Mouse (Mus musculus): Measurements from ENCODE around the gene Rbfox2. TPM values are rescaled to one million over a fixed set of nuclear protein-coding genes. Genes with fewer than 3 reads are reported as not detected.

The Rbfox2 gene
- total RNA-seq, 2 experiments from 2014 or later: 219 to 240 TPM

DNA sequence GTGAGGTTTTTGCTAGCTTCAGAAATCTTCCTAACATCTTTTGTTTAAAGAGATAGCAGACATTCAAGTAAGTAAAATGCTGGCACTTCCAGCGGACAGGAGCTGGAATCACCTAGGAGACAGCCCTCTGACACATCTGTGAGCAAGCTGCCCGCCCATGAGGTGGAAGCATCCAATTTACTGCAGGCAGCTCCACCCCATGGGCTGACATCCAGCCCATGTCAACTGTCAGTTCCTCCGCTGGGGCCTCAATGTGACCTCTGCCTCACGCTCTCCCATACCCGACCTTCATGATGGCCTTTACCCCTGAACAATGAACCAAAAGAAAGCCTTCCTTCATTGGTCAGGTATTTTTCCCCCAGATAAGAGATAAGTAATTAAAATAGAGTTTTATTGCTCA is 121.2 kb downstream of the Rbfox2 start:
- no peak for DNase-seq

DNA sequence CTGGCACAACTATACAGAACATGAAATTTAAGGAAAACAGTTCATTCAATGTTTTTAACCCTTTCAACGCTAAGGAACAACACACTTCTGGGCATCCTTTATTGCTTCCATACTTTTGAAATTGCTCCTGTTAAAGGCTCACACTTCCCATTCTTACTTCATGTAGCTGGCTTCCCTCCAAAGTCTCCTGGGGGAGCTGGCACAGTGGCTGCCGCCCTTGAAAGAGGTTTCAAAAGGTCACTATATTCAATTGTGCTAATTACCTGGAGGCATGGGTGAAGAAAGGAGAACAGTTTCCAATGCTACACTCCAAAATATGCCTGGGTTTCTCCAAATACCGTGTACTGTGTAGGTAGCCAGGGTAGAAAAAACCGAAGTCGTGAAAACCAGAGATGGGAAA is 124.0 kb downstream of the Rbfox2 start:
- DNase-seq: no peak

DNA sequence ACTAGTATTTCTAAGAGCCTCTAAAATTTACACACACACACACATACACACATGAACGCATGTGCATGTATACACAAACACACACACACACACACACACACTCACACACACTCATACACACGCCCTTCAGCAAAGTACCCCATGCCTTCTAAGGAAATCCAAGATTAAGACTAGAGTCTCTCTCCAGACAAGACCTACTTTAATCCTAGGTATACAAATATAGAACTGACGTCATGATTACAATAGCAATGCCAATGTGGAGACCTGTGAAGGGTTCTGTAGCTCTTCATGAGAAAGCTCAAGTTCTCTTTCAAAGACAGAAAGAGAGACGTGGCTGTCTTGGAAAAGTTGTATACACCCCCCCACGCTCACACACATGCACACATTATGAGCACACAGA is 132.8 kb downstream of the Rbfox2 start:
- DNase-seq: no peak

DNA sequence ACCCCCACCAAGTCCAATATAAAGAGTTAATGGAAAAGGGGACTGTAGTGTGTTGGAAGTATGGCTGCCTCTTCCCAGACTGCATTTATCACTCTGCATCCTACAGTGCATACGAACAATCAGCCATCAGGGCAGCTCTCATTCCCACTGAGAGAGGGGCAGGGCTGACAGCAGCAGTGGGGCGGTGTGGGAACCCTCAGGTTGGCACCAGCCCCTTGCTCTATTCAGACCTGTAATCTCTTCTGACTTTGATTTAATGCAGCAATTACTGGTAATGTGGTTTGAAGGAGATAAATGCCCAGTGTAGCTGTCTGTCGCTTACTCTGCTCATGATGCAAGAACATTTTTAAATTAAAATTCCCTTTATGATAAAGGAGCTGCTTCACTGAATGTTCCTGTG is 134.4 kb downstream of the Rbfox2 start:
- DNase-seq: no peak

DNA sequence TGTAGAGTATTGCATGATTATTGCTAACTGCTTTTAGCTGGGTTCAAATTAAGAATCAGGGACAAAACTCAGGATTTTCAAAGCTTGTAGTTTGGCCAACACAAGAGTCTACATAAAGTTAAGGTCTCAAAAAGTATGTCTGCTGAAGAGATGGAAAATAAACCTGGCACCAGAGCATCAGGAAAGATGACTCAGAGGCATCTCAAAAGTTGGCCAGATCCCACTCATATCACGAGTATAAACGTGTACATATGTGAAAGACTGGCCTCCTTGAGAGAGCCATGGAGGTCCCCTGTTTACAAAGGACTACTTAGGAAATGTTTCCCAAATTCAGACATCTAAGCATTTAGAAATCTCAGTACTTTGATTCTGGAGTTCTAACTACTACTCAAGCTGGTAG is 138.0 kb downstream of the Rbfox2 start:
- DNase-seq: no peak

DNA sequence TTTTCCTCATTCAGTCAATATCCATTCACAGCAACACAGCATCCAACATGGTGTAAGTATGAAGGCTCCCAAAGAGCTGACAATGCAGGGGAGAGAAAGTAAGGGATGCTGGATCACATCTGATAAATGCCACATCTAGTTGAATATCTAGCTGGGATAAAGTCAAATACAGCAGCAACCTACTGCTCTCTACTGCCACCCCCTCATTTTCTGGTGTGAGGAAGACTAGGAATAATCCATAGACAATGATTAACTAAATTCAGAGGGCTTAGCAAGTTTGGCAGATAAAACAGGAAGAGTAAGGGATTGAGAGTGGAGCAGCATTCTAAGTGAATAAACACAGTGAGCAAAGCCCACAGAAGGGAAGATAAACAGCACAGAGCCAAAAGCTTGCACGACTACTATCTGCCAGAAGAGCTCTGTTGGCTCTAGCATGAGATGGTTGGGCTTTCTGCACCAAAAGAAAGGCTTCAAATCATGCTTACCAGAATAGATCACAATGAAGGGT is 140.5 kb downstream of the Rbfox2 start:
- no peak for DNase-seq

DNA sequence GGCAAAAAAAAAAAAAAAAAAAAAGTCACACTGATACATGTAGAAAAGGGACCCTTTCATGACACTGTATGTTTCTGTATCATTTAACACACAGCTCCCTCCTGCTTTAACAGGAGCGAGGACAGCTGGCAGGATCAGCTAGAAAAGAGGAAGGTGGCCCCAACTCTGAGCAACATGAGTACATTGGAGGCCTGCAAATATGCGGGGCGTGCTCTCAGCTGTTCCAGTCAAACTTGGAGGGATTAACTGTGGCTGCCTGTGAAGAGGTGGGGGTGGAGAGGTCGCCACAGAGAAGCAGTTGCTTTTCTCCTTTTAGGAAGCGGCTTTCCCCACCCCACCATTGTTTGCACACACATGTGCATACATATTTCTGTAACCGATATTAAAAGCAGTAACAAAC is 143.5 kb downstream of the Rbfox2 start:
- peak; percentile 37 for DNase-seq

DNA sequence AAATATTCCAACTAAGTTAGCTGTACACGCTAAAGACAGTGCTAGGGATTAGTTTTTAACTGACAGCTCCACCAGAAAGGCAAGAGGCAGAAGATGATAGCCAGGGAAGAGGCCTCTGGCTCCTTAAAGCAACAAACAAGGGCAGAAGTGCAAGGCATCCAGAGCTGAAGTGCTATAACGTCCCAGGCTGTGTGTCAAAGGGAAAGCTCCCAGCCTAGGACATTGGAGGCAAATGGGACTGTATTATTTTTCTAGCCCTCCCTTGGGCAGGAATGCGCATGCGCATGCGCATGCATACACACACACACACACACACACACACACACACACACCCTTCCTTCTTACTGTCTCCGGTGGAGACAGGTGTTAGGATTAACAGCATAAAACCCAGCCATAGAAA is 143.9 kb downstream of the Rbfox2 start:
- DNase-seq: peak; percentile 54

DNA sequence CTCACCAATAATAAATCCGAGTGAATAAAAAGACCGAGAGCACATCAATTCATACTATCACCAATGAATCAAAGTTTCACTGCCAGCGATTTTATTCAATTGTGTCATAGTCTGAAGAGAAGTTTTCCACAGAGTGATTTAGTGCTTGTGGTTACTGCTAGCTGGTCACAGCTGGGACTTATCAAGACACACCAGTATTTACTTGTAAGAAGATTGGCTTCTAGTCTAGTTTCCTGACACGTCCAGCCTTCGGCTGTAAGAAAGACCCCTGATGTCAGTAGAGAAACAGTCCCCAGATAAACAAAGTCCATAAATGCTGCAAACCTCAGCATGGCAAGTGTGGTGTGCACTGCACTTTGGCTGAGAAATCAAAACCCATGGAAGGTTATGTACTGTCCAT is 145.4 kb downstream of the Rbfox2 start:
- DNase-seq: no peak

DNA sequence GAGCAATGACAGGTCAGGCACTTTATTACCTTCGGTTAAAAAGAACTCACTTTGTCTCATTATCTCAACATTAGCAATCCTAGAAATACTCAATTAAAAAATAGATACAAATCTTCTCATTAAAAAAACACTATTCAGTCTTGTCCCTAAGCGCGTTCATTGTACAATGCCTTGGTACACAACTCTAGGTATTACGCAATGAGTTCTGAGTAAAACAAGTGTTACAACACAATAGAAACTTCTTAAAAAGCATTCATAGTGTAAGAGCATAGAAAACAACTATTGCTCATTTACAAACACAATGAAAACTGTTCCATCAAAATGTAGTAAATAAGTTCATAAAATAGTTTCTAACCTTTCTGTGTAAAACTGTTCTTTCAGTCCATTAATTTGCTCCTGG is 146.0 kb downstream of the Rbfox2 start:
- DNase-seq: no peak

DNA sequence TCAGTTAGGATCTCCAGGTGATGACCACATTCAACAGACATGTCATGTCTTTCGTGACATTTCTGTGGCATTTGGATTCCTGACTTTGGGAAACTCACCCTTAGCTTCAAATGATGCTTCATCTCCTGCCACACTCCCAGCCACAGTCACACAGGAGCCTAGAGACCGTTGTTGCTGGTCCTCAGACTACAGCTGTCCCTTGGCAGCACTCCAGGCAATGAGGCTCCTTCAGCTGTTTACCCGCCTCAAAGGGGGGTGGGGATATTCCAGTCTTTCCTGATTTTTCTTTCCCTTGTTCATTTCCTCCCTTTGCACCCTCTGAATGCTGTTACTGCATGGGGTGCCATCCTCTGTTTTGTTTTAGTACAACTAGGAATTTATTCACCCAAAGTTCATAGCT is 150.3 kb downstream of the Rbfox2 start:
- DNase-seq: peak; percentile 82

DNA sequence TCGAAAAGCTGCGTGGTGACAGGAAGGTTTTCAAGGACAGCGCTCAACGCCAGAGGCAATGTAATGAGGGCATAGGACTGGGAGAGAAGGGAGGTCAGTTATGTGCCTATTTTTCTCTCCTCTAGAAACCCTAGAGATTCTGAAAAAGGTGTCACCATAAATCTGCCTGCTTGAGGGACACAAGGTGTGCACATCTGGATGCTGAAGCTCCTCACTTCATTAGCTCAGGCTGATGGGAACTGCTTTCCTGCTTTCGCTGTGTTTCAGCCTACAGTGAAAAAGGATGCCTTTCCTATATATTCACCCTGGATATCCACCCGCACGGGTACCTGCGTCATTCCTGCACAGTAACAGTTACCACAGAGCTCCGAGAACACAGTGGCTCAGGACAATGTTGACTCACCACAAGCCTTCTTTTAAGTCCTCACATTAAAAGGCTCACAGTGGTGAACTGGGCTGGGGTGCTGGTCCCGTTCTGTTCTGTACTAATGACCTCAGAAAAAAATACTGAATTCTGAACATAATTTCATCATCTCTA is 152.5 kb downstream of the Rbfox2 start:
- DNase-seq: no peak

DNA sequence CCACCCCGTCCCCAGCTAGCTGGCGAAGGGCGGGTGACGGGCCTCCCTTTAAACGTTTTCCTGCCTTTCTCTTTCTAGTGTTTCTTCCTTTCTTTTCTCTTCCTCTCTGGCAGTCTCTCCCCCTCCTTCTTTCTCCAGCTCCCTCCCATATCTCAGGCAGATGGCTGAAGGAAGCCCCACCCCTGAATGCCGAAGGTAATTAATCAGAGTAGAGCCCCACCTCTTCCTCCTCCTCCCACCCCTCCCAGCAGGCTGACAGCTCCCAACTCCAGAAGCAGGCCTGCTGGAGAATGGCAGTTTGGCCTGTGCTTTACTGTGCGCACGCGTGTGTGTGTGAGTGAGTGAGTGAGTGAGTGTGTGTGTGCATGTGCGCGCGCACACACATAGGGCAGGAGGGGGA is 153.2 kb downstream of the Rbfox2 start:
- DNase-seq: peak; percentile 51

DNA sequence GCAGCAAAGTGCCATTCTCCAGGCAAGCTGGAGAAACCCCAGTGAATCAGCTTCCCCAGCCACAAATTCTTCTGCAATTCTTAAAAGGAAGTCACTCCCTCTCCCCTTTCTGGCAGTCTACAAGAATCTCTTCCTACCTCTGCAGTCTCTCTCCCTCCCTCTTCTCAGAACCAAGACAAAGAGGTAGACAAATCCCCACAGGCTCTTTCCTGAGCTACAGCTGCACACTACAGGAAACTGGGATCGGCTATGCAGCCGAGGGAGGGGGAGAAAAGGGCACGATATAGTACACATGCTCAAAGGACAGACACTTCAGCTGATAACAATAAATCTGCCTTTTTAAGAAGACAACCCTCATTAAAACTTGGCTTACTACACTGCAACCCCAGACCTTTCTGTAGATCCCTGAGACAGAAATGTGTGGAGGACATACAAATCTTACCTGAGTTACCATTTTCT is 153.7 kb downstream of the Rbfox2 start:
- no peak for DNase-seq

DNA sequence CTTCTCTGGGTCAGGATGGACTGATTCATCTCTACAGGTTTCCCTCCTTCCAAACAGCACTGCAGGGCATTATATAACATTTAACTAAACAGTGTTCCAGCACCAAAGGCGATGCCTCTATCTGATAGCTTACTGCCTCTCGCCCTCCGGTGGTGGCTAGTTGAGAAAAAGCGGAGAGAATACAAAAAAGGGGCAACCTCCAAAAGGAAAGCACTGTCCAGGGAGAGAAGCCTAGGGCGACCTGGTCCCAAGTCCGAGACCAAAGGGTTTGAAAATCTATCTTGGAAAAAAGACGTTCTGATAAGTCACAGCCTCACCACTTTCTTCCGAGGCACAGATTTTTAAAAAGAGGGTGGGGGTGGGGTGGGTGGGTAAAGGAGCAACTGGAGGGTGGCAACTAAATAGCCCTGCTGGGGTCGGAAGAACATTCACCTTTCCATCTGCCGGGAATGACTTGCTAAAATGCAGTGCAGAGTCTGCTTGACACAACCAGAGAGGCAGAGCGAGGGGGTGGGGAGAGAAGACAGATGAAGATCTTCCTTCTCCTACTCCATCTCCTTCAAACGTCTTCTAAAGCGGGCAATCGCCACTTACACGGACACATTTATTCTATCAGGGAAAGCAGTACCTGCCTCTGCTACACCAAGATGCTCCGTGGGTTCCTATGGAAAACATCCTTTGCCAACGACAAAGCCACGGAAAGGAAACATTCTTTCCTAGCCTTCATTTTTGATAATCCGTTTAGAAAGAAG is 154.3 kb downstream of the Rbfox2 start:
- no peak for DNase-seq

DNA sequence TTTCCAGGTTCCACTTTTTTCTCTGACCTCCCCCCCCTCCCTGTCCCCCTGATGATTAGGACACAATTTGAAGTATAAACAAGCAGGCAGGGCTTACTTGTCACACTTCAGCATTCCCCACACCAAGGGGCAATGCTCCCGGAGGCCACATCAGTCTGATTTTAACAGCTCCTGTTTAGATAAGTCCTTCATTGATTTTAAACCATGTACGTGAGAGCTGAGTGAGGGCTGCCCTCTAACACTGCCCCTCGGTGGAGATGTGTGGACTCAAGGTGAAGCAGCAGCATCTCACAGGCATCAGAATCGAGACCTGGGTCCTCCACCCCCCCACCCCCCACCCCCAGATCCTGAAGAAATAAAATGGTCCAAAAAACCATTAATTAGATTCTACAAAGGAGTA is 155.0 kb downstream of the Rbfox2 start:
- DNase-seq: no peak

DNA sequence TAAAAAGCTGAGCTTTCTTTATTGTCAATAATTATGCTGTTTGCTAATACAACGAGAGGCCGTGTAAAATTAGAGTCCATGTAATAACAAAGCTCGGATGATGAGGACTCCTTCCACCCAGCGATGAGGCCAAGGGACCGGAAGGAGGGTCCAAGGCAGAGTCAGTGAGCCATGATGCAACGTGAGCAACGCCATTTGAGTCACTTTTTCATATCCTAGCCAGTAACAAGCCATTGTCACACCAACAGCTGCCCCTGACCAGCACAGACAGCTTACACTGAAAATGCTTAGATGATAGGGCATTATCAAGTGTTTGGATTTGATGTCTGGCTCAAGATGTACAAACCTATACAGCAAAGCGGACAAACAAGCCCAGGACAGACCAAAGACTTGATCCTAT is 155.6 kb downstream of the Rbfox2 start:
- DNase-seq: no peak

DNA sequence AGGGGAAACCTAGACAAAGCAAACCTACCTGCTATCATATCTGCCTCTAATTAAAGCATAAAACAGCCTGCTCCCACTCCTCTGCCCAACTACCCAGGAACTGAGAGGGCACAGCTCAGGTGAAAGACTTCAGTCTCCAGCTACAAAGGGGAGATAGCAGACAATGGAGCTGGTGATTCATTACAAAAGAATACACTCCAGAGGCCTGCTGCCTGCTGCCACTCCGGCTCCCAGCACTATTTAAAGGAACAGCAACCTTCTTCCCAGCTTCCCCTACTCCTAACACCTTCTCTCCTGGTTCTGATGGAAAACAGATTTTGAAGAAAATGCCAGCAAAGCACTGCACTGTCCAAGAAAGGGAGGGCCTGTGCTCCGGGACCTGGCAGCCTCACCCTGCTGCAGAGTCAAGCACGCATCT is 156.4 kb downstream of the Rbfox2 start:
- DNase-seq: peak; percentile 31

DNA sequence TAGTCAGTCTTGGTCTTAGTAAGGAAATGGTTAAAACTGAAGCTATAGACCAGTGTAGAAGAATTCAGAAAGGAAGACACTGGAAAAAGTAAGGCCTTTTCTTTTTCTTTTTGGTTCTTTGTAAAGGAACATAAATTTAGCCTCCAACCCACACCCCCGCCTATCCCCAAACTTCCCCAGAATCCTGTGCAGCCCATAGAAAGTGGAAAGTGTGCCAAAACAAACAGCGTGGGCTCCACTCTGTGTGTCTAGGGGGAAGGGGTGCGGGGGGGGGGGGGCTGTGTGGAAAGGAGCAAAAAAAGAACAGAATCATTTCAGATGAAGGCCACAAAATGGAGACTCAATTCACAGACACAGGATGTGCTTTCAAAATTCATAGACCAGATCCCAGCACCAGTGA is 156.8 kb downstream of the Rbfox2 start:
- no peak for DNase-seq

DNA sequence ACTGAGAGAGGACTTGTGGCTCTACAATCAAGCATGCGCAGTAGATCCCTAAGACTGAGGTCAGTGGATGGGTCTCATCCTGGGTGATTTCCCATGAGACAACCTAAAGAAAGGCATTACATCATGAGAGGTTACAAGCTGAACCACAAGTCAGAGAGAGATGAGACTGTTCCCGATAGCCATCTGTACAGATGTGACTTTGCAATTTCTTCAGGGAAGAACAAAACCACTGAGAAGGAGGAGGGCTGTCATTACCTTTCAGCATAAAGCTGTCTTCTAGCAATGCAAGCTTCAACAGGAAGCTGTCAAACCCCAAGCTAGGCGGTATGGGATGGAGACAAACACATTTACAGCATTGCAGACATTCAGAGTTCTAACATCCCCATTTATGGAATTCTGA is 157.3 kb downstream of the Rbfox2 start:
- DNase-seq: no peak

DNA sequence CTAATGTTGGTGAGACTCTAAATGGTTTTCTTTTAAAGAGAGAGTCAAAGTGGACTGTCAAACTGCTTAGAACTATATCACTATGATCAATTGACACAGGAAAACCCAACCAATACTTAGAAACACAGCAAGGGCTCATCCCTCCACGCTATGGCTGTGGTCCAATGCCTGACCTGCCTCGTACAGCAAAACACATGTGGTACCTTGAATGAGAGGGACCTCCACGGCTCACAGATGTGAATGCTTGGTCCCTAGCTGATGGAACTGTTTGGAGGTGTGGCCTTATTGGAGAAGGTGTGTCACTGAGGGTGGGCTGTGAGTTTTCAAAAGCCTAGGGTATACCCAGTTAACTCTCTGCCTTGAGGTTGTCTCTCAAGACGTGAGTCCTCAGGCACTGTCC is 159.9 kb downstream of the Rbfox2 start:
- DNase-seq: no peak

DNA sequence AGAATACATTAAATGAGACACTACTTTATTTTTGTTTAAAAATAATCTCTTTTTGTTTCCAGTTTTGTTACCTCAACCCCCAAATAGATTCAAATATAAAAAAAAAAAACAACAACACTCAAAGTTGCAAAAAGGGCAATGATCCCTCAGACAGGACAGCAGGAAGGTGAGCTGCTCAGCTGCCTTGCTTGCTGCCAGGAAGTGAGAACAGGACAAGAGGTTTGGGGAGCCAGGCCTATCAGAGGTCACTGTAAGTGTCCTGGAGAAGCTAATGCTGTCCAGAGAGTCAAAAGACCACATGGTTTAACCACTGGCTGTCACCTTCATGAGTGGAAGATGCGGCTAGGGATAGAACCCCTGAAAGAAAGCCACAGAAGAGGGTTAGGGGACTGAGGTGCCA is 161.8 kb downstream of the Rbfox2 start:
- no peak for DNase-seq

DNA sequence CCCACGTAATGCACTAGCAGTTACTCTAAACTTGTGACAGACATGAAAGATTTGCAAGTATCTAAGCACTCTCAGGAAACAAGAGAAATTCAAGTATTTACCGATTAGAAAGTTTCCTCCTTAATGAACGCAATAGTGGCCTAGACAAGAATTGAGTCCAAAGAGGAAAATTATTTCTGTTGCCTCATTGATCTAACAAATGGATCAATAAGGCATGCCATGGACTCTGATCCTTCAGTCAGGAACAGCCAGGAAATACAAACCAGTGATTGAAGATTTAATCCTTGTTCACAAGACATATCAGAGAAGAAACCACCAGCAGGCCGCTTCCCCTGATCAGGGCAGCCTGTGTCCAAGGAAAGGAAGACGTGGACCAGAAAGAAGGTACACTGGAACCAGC is 164.0 kb downstream of the Rbfox2 start:
- no peak for DNase-seq

DNA sequence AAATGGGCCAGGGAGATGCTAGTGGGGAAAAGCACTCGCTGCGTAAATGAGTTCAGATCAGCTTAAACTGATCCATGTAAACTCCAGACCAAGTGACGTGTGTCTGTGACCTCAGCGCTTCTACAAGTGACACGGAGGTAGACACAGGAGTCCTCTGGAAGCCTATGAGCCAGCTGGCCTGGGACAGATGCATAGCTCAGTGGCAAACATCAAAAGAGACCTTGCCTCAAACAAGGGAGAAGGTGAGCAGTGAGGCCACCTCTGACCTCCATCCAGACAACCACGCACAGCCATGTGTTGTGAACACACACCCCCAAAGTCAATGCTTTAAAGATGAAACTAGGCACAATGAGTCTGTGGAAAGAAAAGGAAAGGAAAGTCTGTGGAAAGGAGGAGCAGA is 164.5 kb downstream of the Rbfox2 start:
- no peak for DNase-seq

Data from gastrocnemius, postnatal 10 days (tissue).